Mouse (Mus musculus) CH12F3 (cell line): ENCODE data around the gene Tnfaip8l3.

Source experiments
- in situ Hi-C: fragments of 300-500 bp; cut with MboI; formaldehyde crosslinking; loops from 2 replicates; pipeline ENCODE4 v1.14.3; 2020; ENCODE audit warnings: low sequenced_read_pairs

The Tnfaip8l3 gene

GRCm38 (mm10) chr9:53992567-53992966 is 75.6 kb downstream of the Tnfaip8l3 start:
- in situ Hi-C loops, result loop anchor here (25.0 kb wide), 1 partner anchor 320 kb away; no protein-coding TSS in a partner anchor

GRCm38 (mm10) chr9:53990921-53991320 is 77.3 kb downstream of the Tnfaip8l3 start:
- in situ Hi-C loops, result loop anchor here (25.0 kb wide), 1 partner anchor 321 kb away; no protein-coding TSS in a partner anchor

GRCm38 (mm10) chr9:53986972-53987371 is 81.2 kb downstream of the Tnfaip8l3 start:
- in situ Hi-C loops, result loop anchor here (10.0 to 25.0 kb wide), 2 partner anchors 102 to 325 kb away; no protein-coding TSS in a partner anchor

- in situ Hi-C loops, result loop anchor here (10.0 to 25.0 kb wide), 2 partner anchors 100 to 327 kb away; no protein-coding TSS in a partner anchor
These were observed 83.3 kb downstream of the Tnfaip8l3 start for GRCm38 (mm10) chr9:53984868-53985267.

- in situ Hi-C loops, result loop anchor here (25.0 kb wide), 1 partner anchor 337 kb away; no protein-coding TSS in a partner anchor
These were observed 93.1 kb downstream of the Tnfaip8l3 start, which contains the start of gene Elmod1 for GRCm38 (mm10) chr9:53975122-53975518. Gene Elmod1 (minus strand): TSS chr9:53975301.

GRCm38 (mm10) chr9:53974328-53975121 is 93.7 kb downstream of the Tnfaip8l3 start:
- in situ Hi-C loops, result loop anchor here (25.0 kb wide), 1 partner anchor 338 kb away; no protein-coding TSS in a partner anchor

GRCm38 (mm10) chr9:53973929-53974327 is 94.3 kb downstream of the Tnfaip8l3 start:
- in situ Hi-C loops, result no loop called here
